Mouse (Mus musculus): ENCODE results near the gene Bcar1.

DNA sequence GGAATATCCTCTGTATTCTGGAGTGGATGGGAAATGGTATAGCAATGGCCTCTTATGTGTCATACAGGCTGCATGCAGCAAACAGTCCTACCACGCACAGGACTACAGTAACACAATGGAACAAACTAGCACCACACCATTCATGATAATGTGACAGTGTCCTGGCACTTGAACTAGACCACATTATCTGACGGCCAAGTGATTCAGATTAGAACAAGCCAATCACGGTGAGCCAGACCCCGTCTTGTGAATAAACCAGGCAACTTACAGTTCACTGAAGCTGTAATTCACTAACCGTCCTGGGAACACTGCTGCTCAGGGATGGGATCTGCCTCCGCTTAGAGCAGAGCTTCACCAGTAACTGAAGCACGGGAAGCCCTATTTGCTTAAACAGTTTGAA lies 35.2 kb upstream of the Bcar1 start:
- TF ChIP-seq POLR2A (IDR thresholded peaks at IDR 0.05; ENCODE audit: control insufficient read depth, low read depth, low read length) (no peak), CTCF (IDR thresholded peaks at IDR 0.05; ENCODE audit: control insufficient read depth, insufficient read depth, insufficient replicate concordance, low read depth, low read length) (no peak)

Data from testis, adult 2 months (tissue).